Mouse (Mus musculus) c-Kit-positive CD71-positive TER-119-negative erythroid progenitor cells, embryonic 14.5 days (primary cell): ENCODE data around the gene Nckap1.
A peak's percentile ranks its signal among the peaks of the same experiment; 100 is the strongest.

ENCODE experiments used
- DNase-seq: peaks from one replicate; pipeline ENCODE4 v3.0.0-alpha.2; 2013; ENCODE audit warnings: low read depth

The Nckap1 gene

GRCm38 (mm10) chr2:80581043-80581711 is at the start of gene Nckap1:
TSS of gene Nckap1 (minus strand) at chr2:80581380.
- DNase-seq = peak; percentile 66

DNA sequence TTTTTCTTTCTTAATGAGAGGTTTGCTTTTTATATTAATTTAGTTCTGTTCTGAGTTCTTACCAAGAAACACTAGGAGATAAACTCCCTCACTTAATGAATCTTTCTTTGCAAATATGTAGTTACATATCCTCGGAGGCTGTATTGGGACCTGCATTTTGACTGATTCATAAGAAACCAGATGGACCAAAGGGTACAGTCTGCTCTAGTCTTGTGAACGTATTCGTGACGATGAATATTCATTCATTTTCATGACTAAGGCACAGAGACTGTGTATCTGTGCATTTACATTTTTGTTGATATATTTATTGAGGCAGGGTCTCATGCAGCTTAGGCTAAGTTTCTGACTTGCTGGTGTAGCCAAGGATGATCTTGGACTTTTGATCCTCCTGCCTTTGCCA is 43.3 kb upstream of the Nckap1 start:
- DNase-seq = no peak

DNA sequence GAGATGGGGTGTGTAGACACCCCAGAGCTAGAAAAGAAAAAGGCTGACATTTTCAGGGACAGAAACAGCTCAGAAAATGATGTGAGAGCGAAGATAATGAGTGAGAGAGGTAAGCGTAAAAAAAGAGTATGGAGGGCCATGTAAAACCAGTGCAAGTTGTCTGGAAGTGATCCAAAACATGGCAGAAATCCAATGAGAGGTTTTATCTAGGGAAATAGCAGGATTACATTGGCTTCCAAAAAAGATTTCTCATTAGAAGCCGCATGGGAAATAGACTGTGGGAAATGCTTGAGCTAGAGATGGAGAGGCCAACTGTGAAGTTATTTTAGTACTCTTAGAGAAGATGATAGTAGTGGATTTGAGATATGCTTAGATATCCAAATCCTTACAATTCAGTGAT is 40.7 kb upstream of the Nckap1 start:
- DNase-seq = no peak

DNA sequence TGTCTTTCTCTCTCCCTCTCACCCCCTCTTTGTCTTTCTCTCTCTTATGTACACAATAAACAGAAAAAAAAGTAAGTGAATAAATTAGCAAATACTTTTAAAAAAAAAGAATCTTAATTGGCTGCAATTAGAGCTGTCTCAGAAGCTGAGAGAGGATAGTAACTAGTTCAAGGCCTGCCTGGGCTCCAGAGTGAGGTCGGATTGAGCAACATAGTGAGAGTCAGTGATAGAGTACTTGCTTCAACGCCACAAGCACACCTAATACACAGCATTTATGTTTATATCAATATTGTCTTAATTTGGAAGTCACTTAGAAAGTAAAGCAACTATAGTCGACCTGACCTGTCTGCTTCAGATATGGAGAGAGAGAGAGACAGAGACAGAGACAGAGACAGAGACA is 37.8 kb upstream of the Nckap1 start:
- no peak for DNase-seq

GRCm38 (mm10) chr2:80616854-80617737 is 35.9 kb upstream of the Nckap1 start, which contains the start of the genes Dusp19 and Nup35:
TSS of gene Dusp19 (plus strand) at chr2:80617045.
TSS of gene Nup35 (plus strand) at chr2:80617236.
- peak; percentile 92 for DNase-seq

- DNase-seq = no peak
These were observed 31.6 kb upstream of the Nckap1 start for GRCm38 (mm10) chr2:80612796-80613195.

GRCm38 (mm10) chr2:80612286-80612685 is 31.1 kb upstream of the Nckap1 start:
- no peak for DNase-seq

DNA sequence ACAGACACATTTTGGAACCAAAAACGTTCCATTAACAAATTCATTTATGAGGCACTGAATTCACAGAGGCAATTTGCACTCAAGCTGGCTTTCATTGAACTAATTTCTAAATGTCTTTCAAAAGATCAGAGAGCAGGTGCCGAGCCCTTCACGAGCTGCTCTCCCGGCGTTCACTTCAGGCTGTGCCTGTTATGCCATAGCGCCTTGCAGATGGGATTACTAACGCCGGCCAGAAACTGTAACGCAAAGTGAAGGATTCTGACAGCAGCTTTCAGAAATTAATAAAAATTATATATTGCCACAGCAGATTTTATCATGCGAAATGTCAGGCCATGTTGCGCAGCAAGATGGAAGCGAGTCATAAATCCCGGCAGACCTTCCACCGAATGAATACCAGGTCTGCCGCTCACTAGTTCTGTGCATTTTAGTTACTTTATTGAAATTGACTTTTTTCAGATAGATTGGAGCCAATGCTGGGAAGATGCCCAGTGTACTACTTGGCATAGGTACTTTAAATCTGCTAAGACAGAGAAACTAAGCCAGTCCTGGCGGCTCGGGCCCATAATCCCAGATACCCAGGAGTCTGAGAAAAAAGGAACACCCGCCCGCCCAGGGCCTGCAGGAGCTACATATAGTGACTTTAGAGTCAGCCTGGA is 22.7 kb upstream of the Nckap1 start:
- no peak for DNase-seq

- DNase-seq = no peak
These were observed 21.6 kb upstream of the Nckap1 start for GRCm38 (mm10) chr2:80602756-80603155.

GRCm38 (mm10) chr2:80600611-80601010 is 19.4 kb upstream of the Nckap1 start:
- no peak for DNase-seq

DNA sequence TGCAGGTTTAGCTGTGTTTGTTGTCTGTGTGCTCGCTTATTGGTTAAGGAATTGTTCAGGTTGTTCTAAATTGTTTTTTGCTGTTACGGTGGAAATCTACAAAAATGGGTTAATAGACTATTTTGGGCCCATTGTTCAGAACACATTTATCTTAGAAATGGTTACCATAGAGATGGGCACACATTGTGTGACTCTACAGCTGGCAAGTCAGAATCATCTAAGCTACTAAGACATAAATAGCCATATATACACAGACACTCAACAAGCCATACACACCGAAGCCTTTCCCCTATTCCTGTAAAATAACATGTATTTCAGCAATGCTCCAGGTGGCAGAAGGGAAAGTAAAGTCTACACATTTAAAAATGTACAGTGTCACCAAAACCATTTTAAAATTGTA is 18.7 kb upstream of the Nckap1 start:
- no peak for DNase-seq

GRCm38 (mm10) chr2:80596960-80597359 is 15.8 kb upstream of the Nckap1 start:
- DNase-seq = no peak

DNA sequence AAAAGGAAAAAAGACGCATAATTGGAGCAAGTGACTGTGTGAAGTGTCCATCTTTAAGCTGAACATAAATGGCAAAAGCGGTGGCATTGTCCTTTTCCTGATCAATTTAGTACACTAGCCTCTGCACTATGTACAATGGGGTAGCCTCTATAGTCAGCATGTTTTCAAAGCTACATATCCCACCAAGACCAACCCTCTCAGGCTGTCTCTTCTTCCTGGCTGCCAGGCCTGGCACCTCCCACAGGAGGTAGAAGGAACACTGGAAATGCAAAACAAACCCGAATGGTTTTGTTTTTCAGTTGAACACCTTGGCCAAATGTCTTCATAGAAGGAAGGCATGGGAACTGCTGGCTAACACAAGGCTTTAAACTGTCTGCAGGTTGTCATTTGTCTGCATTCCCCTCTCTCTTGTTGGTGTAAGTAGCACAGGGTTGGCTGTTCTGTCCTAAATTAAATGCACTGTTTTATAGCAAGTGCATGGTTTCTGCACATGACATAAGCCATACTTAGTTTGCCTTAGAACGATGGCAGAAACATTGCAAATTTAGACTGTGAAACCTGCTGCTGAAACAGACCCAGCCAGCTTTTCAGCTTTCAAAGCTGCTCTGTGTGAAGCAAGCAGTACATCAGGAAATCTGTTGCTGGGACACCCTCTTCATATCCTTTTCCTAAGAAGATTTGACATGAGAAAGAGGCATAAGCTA is 13.2 kb upstream of the Nckap1 start:
- DNase-seq = no peak

GRCm38 (mm10) chr2:80582356-80582755 is 1.2 kb upstream of the Nckap1 start:
- DNase-seq = no peak

DNA sequence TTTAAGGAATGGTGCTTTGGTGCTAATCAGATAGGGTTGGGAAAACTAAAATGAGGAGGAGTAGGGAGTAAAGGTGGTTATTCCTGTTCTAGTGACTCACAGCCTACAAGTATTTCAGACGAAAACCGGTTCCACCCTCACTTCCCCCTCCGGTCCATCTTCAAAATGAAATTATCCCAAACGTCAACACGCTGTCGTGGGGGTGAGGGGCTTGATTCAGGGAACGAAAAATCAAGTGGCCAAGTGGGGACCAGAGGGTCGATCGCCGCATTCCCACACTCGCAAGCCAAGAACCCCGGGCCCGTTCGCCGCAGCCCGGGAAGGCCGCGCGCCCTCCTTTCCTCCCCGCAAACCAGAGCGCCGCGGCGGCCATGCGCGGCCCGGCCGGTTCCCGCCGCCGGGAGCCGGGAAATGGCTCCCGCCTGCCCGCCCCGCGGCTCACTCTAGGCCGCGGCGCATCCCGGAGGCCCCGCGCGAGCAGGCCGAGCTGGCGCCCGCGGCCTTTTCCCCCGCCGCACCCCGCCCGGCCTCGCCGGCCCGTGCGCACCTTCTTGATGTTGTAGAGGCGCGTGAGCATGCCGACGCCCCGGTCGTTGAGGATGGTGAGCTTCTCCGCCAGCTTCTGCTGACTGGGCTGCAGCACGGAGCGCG is 744 bp downstream of the Nckap1 start:
- peak; percentile 17 for DNase-seq

DNA sequence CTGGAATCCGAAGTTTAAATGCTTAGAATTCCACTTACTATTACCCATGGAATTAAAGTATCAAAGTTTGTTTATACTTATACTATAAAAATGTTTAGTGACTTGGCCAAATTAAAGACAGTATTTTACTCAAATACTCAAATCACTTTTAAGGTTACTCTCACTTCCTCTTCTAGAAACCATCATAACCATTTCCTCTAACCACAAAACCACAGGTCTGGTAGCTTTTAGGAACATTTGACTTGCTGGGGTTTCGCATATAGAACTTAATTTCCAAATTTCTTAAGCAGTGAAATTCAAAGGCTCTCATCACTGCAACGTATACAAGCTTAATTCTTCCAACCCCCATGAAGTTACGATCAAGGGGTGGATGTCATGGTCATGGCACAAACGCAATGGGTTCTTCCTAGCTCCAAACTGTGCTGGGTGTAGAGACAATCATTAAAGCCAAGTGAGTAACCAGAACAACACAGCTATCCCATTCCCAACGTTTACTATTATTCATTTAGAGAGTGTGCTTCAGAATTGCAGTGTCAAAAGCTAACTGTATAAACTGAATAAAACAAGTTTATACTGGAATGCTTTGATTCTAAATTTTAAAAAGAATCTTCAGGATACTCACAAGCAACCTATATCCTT is 1.8 kb downstream of the Nckap1 start:
- DNase-seq = no peak

DNA sequence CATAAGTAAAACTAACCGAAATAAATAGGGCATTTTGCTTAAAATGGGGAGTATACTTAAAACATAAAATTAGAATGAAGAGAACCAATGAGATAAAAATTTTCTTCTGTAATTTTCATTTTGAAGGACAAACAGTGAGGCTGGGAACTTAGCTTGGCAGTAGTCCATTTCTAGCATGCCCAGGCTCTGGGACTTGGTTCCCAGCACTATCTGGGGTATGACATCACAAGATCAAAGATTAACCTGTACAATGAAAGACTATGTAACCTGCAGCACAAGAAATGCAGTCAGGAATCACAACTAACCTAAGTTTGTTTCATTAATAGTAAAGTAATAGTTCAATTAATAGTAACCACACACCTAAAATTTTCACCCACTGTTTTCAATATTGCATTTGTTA is 3.9 kb downstream of the Nckap1 start:
- DNase-seq = no peak

DNA sequence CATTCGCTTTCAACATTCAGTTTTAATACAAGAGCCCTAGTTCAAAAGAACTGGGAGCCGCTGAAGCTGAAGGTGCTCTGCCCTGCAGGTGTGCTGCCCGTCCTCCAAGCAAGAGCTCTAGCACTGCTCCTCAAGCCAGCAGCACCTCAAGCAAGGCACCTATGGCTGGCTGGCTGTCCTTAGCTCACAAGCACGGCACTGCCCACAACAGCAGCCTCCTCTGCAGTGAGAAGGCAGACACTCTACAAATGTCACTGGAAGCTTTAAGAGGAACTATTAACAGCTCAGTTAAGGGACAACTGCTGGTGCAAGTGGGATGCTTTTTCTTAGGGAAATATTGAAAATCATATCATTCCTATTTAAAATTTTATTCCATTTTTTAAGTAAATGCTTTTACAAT is 10.5 kb downstream of the Nckap1 start:
- DNase-seq = no peak

GRCm38 (mm10) chr2:80567411-80567810 is 13.8 kb downstream of the Nckap1 start:
- no peak for DNase-seq

DNA sequence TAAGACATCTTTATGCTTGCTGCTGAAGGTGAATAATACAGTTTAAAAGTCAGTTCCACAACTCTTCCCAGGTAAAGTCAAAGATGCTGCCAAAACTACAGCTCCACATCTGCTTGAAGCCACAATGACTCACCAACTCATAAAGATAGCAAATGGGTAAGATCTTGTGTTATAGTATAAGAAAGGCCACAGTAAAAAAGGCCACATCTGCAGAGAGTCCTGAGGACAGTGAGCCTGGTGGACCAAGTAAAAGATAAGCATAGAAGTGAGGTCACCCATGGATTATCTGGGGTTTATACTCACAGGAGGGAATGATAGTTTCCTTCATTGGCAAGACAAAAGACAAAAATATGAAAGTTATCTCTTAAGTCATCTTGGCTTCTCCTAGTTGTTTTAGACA is 18.9 kb downstream of the Nckap1 start:
- no peak for DNase-seq

DNA sequence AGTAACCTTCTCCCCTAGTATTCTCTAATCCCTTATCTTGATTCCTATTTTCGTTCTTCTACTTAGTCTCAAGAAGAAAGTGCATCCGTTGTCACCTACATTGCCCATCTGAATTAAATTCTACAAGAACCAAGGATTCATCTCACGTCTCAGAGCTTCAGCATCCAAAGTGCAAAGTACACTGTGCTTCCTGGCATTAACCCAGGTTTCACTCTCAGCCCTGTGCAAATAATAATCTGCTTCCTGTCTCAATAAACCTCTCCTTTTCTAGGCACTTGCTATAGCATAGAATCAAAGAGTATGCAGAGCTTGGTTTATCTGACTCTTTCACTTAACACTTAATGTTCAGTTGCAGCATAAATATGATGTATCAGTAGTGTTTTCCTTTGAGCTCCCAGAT is 19.7 kb downstream of the Nckap1 start:
- no peak for DNase-seq
